Mouse (Mus musculus) neural tube, postnatal 0 days (tissue): ENCODE data around the gene Hdac1. TPM values are rescaled to one million over a fixed set of nuclear protein-coding genes. Genes with fewer than 3 reads are reported as not detected.

ENCODE experiments used
- microRNA-seq: library from miRNA; unstranded; fragments of <30 nt; microRNA quantifications from one replicate; pipeline ENCODE4, GENCODE M21; 2016
- polyA plus RNA-seq: library from polyadenylated mRNA; unstranded; fragments of >200 nt; fragmentation: Nextera tagmentation; extraction: Ambion mirVana; gene quantifications from 2 replicates; pipeline ENCODE4 v1.2.1, GENCODE M21; 2015

Gene Hdac1
- polyA plus RNA-seq: 67.7 and 69.6 TPM in 2 replicates

GRCm38 (mm10) chr4:129542592-129543141 is at the start of gene Hdac1:
Gene Hdac1, minus strand, starts transcription at chr4:129542713.

GRCm38 (mm10) chr4:129578466-129578865 is 36.0 kb upstream of the Hdac1 start, which contains the start of gene Fam167b:
Gene Fam167b, minus strand, starts transcription at chr4:129578549.

GRCm38 (mm10) chr4:129573430-129573829 is 30.9 kb upstream of the Hdac1 start, which contains the start of gene Lck:
Gene Lck, minus strand, starts transcription at chr4:129573641.

GRCm38 (mm10) chr4:129513086-129513767 is 29.3 kb downstream of the Hdac1 start, which contains the start of gene Marcksl1:
Gene Marcksl1, plus strand, starts transcription at chr4:129513581.

GRCm38 (mm10) chr4:129490972-129491880 is 51.3 kb downstream of the Hdac1 start, which contains the start of the genes Tssk3 and Fam229a:
Gene Tssk3, minus strand, starts transcription at chr4:129491022.
Gene Fam229a, plus strand, starts transcription at chr4:129491190.

Small RNAs within 50 kb of the gene (microRNA-seq; reads per million reads assigned to microRNA genes)
- not detected for gene Mir8119

Other genes starting within 250 kb of the Hdac1 start
- 186 and 200 TPM in 2 replicates for gene Rbbp4, start 207.3 kb downstream of the Hdac1 start, polyA plus RNA-seq
- 21.0 and 23.1 TPM in 2 replicates for gene Zbtb8os, start 207.0 kb downstream of the Hdac1 start, polyA plus RNA-seq
- gene Zbtb8a, start 164.6 kb downstream of the Hdac1 start, polyA plus RNA-seq: 14.9 and 16.7 TPM in 2 replicates
- gene Zbtb8b, start 101.9 kb downstream of the Hdac1 start, polyA plus RNA-seq: 11.3 and 12.0 TPM in 2 replicates
- gene Bsdc1, start 81.1 kb downstream of the Hdac1 start, polyA plus RNA-seq: 24.4 and 26.3 TPM in 2 replicates
- 0.60 and 0.62 TPM in 2 replicates for gene Tssk3, start 51.7 kb downstream of the Hdac1 start, polyA plus RNA-seq
- 3.1 and 4.1 TPM in 2 replicates for gene Fam229a, start 51.5 kb downstream of the Hdac1 start, polyA plus RNA-seq
- 1,475 and 1,521 TPM in 2 replicates for gene Marcksl1, start 29.1 kb downstream of the Hdac1 start, polyA plus RNA-seq
- gene Lck, start 30.9 kb upstream of the Hdac1 start, polyA plus RNA-seq: 10.8 and 13.8 TPM in 2 replicates
- 0.25 and 0.43 TPM in 2 replicates for gene Fam167b, start 35.8 kb upstream of the Hdac1 start, polyA plus RNA-seq
- gene Eif3i, start 57.9 kb upstream of the Hdac1 start, polyA plus RNA-seq: 239 and 245 TPM in 2 replicates
- 219 and 222 TPM in 2 replicates for gene Tmem234, start 58.0 kb upstream of the Hdac1 start, polyA plus RNA-seq
- 2.8 and 4.1 TPM in 2 replicates for gene Dcdc2b, start 71.5 kb upstream of the Hdac1 start, polyA plus RNA-seq
- 29.2 and 30.6 TPM in 2 replicates for gene Iqcc, start 76.4 kb upstream of the Hdac1 start, polyA plus RNA-seq
- 160 and 180 TPM in 2 replicates for gene Ccdc28b, start 81.2 kb upstream of the Hdac1 start, polyA plus RNA-seq
- gene Txlna, start 98.4 kb upstream of the Hdac1 start, polyA plus RNA-seq: 25.9 and 26.3 TPM in 2 replicates
- gene Kpna6, start 130.1 kb upstream of the Hdac1 start, polyA plus RNA-seq: 11.7 and 13.0 TPM in 2 replicates
- 8.6 and 10.2 TPM in 2 replicates for gene Tmem39b, start 154.1 kb upstream of the Hdac1 start, polyA plus RNA-seq
- gene Khdrbs1, start 199.6 kb upstream of the Hdac1 start, polyA plus RNA-seq: 73.4 and 78.6 TPM in 2 replicates